Mouse (Mus musculus): ENCODE results near the gene Phf20. TPM values are rescaled to one million over a fixed set of nuclear protein-coding genes. Genes with fewer than 3 reads are reported as not detected.

Gene Phf20
- total RNA-seq (2023): 30.1 and 44.3 TPM in 2 replicates

DNA sequence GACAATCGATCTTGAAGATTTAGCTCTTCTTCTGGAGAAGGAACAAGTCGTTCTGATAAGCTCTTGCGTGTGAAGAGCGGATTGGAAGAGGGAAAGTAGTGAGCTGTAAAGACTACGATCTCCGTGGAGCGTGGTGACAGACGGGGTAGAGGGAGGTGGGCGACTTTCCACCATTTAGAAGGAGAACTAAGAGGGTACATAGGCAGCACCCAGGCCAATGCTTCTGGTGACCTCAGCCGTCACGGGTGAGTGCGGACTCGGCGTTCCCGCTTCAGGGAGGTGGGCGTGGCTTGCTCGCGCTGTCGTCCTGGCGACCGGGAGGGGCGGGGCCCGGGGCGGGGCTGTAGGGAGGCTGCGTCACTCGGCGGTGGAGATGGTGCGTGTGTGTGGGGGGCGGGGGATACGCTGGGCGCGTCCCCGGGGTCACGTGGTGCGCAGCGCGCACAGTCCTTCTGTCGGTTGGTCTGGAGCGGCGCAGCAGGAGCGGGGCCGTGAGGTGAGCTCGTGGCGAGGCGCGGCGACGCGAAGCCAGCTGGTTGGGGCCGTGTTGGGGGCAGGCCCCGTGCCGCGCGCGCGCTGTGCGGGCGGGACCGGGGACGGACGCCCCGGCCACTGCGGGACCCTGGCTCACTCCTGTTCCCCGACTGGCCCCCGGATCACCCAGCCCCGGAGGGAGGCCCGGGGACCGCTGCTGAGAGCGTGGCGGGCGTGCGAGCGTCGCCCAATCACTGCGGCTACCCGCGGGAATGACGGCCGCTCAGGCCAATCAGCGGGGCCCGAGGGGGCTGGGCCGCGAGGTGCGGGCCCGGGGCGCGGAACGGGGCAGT is at the start of gene Phf20:
TSS of gene Phf20 (plus strand) at position 165 of the 827 bp plus-strand sequence.

DNA sequence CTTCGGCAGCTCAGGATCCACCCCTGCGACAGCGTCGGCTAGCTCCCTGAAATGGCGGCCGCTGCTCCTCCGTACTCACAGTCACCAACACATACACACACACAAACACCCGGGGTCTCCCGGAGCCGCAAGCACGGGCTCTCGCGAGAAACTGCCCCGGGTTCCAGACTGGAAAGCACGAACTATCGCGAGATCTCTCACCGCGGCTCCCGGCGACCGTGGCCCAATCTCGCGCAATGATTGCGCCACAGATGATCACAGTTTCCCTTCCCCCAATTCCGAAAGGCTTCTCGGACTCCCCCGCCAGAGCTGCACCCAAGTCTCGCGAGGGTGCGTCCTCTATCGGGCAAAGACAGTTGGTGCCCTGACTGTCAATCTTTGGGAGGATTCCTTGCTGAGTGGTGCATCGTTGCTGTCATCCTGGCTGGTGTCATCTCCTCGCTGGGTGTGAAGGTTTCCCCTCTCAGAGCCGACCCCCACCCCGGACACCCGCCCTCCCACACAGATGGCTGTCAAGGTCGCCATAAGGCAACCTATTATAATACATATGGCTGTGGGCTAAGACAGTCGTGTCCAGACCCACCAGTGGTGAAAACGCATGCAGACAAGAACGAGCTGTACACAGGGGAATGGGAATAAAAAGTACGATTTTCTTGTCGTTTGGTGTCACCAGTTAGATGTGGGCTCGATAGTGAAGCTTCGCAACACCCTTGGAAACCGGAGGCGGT is 16.0 kb upstream of the Phf20 start, which contains the start of gene Rbm39:
TSS of gene Rbm39 (minus strand) at position 145 of the 728 bp plus-strand sequence.

DNA sequence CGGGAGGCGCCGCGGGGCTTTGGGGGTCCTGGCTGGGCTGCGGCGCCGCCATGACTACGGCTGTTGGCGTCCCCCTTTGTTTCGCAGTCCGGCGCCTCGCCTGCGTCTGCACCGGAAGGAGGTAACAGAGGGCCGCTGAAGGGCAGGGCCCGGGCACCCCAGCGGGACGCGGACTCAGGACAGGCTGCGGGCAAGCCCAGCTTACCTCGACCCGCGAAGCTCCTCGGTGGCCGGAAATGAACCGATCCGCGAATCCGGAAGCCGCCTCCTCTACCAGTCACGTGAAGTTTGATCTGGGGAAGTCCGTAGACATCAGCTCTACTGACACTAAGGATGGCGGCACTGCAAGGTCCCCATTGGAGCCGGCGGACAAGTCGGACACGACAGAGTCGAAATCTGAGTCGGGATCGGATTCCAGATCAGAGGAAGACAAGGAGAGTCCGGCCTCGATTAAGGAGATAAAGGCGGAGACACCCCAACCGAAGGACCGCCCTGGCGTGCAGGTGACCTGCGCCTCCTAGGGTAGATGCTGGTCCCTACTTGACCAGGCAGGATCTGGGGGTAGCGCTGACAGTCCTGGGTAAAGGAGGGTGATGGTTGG is 116.1 kb downstream of the Phf20 start, which contains the start of the genes Cnbd2 and Scand1:
TSS of gene Cnbd2 (plus strand) at position 3 of the 601 bp plus-strand sequence.
TSS of gene Scand1 (minus strand) at position 408 of the 601 bp plus-strand sequence.

Other genes with a start within 250 kb of the Phf20 start
- 57.4 and 85.4 TPM in 2 replicates for gene Cep250, start 240.0 kb upstream of the Phf20 start, total RNA-seq (2023)
- not detected in 2 replicates for gene 6430550D23Rik, start 188.5 kb upstream of the Phf20 start, total RNA-seq (2023)
- 57.4 and 60.2 TPM in 2 replicates for gene Ergic3, start 188.4 kb upstream of the Phf20 start, total RNA-seq (2023)
- gene Fer1l4, start 143.5 kb upstream of the Phf20 start, total RNA-seq (2023): not detected in 2 replicates
- gene Spag4, start 131.3 kb upstream of the Phf20 start, total RNA-seq (2023): 0.43 and 0.85 TPM in 2 replicates
- 65.0 and 74.0 TPM in 2 replicates for gene Cpne1, start 84.5 kb upstream of the Phf20 start, total RNA-seq (2023)
- 17.7 and 19.8 TPM in 2 replicates for gene Rbm12, start 84.5 kb upstream of the Phf20 start, total RNA-seq (2023)
- gene Gm28036, start 69.4 kb upstream of the Phf20 start, total RNA-seq (2023): 9.9 and 20.0 TPM in 2 replicates
- 41.2 and 53.9 TPM in 2 replicates for gene Romo1, start 52.4 kb upstream of the Phf20 start, total RNA-seq (2023)
- gene Nfs1, start 52.3 kb upstream of the Phf20 start, total RNA-seq (2023): 14.0 and 18.5 TPM in 2 replicates
- 1,780 and 2,284 TPM in 2 replicates for gene Rbm39, start 16.2 kb upstream of the Phf20 start, total RNA-seq (2023)
- 6.1 and 11.3 TPM in 2 replicates for gene Cnbd2, start 115.8 kb downstream of the Phf20 start, total RNA-seq (2023)
- 148 and 170 TPM in 2 replicates for gene Scand1, start 116.2 kb downstream of the Phf20 start, total RNA-seq (2023)
- 0.50 TPM in 1 of 2 replicates, not detected in the other for gene Epb41l1, start 224.4 kb downstream of the Phf20 start, total RNA-seq (2023)

All from neutrophil, adult 65 days (primary cell).